Mouse (Mus musculus): ENCODE data around the gene Dnah7c.

Dnah7c gene

DNA sequence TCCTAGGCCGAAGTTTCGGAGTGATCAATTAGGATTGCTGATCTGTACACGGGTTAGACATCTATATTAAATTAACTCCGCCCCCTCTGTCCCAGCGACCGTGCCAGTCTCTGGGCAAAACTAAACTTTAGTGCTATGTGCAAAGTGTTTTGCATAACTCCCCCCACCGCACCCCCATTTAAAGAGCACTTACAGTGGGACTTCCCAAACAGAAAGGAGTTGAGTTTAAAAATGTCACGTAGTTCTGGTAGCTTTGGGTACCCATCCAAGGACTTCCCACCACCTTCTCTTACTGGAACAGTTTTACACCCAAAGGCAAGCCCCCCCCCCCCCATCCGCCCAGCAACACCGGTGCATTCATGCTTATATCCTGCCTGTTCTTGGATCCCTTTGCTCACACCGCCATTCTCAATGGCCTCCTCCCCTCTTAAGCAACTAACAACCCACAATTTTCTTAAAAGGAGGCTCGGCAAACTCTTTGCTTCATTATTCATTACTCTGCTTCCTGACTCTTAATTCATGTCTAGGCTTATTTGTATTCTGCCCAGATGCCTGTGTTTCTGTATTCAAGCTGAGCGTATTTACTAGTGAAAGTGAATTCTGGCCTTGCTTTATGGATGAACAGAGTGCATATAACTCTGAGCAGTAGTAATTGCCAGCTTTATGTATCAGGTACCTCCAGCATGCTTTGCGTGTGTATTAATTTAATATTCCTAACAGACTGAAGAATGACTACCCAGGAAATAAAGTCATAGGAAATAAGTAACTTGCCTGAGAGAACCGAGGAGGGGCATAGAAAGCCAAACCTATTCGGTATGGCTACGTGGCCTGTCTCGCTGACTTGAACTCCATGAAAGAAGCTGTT is 428.9 kb downstream of the Dnah7c start:
- DNase-seq = peak in 1 of 2 experiments; percentile 12

DNA sequence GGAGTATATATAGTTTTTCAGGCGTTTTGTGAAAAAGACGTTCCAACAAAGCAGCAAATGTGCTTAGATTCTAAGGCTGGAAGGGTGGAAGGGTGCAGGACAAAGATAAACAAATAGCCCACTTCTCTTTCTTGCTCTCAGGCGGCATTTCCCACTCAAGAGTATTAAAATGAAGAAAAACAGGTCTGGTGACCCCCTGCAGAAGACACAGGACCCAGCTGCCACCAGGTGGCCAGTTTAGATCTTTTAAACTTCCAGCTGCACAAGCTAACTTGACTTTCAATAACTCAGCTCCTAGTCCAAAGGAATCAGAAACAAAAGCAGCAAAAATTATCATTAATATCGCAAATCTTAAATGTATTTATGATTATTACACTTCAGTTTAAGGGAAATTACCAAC is 431.1 kb downstream of the Dnah7c start:
- peak; percentile 10 to 29 for DNase-seq
